Mouse (Mus musculus): ENCODE results near the gene Dbf4. TPM values are rescaled to one million over a fixed set of nuclear protein-coding genes. Genes with fewer than 3 reads are reported as not detected.

Dbf4 gene
- 41.0 and 45.1 TPM in 2 replicates for polyA plus RNA-seq (2015; fragmentation: Nextera tagmentation; extraction: Ambion mirVana)

- Histone ChIP-seq H3K4me1 (peaks cover 11% of the 10 kb centered on the region; the same call in 1 of the 2 replicates), H3K27ac (peak within 1 kb of the TSS; percentile 91), H3K9ac (peak within 1 kb of the TSS; percentile 91), H3K4me3 (replicated peaks) (peak within 1 kb of the TSS; percentile 74), H3K27me3 (no peaks in the 10 kb centered on the region), H3K36me3 (peaks cover 29% of the 10 kb centered on the region), H3K9me3 (replicated peaks) (no peaks in the 10 kb centered on the region), H3K4me2 (peak within 1 kb of the TSS; percentile 71)
- peak; percentile 98 for ATAC-seq (replicated peaks; ENCODE audit: low FRiP score)
- under 1% methylated on average over 93 of the region's 93 CpGs for WGBS
These were observed at the start of gene Dbf4, which contains the start of gene Slc25a40 for GRCm38 (mm10) chr5:8422157-8422931. Dbf4 (minus strand) TSS chr5:8422716. Slc25a40 (plus strand) TSS chr5:8422850.

GRCm38 (mm10) chr5:8456561-8456960, 34.0 kb upstream of the Dbf4 start:
- 91% methylated on average over 5 of the region's 5 CpGs for WGBS
- Histone ChIP-seq H3K36me3 (peaks cover 28% of the 10 kb centered on the region), H3K9ac (no peak overlapping the region), H3K4me3 (replicated peaks) (no peak overlapping the region), H3K27ac (no peak overlapping the region), H3K27me3 (no peaks in the 10 kb centered on the region), H3K4me1 (no peaks in the 10 kb centered on the region), H3K9me3 (replicated peaks) (no peaks in the 10 kb centered on the region), H3K4me2 (no peak overlapping the region)
- ATAC-seq (replicated peaks; ENCODE audit: low FRiP score): no peak

- Histone ChIP-seq H3K4me1 (no peaks in the 10 kb centered on the region), H3K36me3 (peaks cover 25% of the 10 kb centered on the region), H3K4me2 (no peak overlapping the region), H3K27ac (no peak overlapping the region), H3K9ac (no peak overlapping the region), H3K9me3 (replicated peaks) (no peaks in the 10 kb centered on the region), H3K4me3 (replicated peaks) (no peak overlapping the region), H3K27me3 (no peaks in the 10 kb centered on the region)
- no peak for ATAC-seq (replicated peaks; ENCODE audit: low FRiP score)
These were observed 33.0 kb upstream of the Dbf4 start for GRCm38 (mm10) chr5:8455565-8455964.

- H3K4me1 ChIP-seq: no peaks in the 10 kb centered on the region
- peak; percentile 29; the same call in 1 of the 2 replicates for ATAC-seq (replicated peaks; ENCODE audit: low FRiP score)
- no peak overlapping the region for H3K9ac ChIP-seq
- H3K36me3 ChIP-seq: peaks cover 14% of the 10 kb centered on the region
- 52% methylated on average over 2 of the region's 2 CpGs for WGBS
- H3K9me3 ChIP-seq (replicated peaks): no peaks in the 10 kb centered on the region
- no peak overlapping the region for H3K4me2 ChIP-seq
- H3K4me3 ChIP-seq (replicated peaks): no peak overlapping the region
- no peaks in the 10 kb centered on the region for H3K27me3 ChIP-seq
- H3K27ac ChIP-seq: no peak overlapping the region
These were observed 16.6 kb upstream of the Dbf4 start for GRCm38 (mm10) chr5:8439095-8439494.

- Histone ChIP-seq H3K9ac (no peak overlapping the region), H3K9me3 (replicated peaks) (no peaks in the 10 kb centered on the region), H3K36me3 (peaks cover 14% of the 10 kb centered on the region), H3K27me3 (no peaks in the 10 kb centered on the region), H3K4me3 (replicated peaks) (no peak overlapping the region), H3K4me2 (no peak overlapping the region), H3K4me1 (no peaks in the 10 kb centered on the region), H3K27ac (no peak overlapping the region)
- 36% methylated on average over 5 of the region's 5 CpGs for WGBS
- no peak for ATAC-seq (replicated peaks; ENCODE audit: low FRiP score)
These were observed 15.1 kb upstream of the Dbf4 start for GRCm38 (mm10) chr5:8437481-8438156.

- H3K4me1 ChIP-seq: peaks cover 11% of the 10 kb centered on the region; the same call in 1 of the 2 replicates
- no peaks in the 10 kb centered on the region for H3K27me3 ChIP-seq
- no peak overlapping the region for H3K27ac ChIP-seq
- ATAC-seq (replicated peaks; ENCODE audit: low FRiP score): no peak
- H3K9me3 ChIP-seq (replicated peaks): no peaks in the 10 kb centered on the region
- WGBS: 65% methylated on average over 5 of the region's 5 CpGs
- H3K4me3 ChIP-seq (replicated peaks): no peak overlapping the region
- H3K4me2 ChIP-seq: no peak overlapping the region
- peaks cover 6% of the 10 kb centered on the region for H3K36me3 ChIP-seq
- no peak overlapping the region for H3K9ac ChIP-seq
These were observed 3.4 kb upstream of the Dbf4 start for GRCm38 (mm10) chr5:8425899-8426298.

- Histone ChIP-seq H3K4me2 (peak overlapping the region; percentile 71), H3K27me3 (no peaks in the 10 kb centered on the region), H3K9me3 (replicated peaks) (no peaks in the 10 kb centered on the region), H3K27ac (no peak overlapping the region), H3K36me3 (peaks cover 16% of the 10 kb centered on the region), H3K9ac (0 out of 2 replicates have a peak overlapping the region, but pooled peaks have one; percentile 17), H3K4me1 (peaks cover 11% of the 10 kb centered on the region; the same call in 1 of the 2 replicates), H3K4me3 (replicated peaks) (peak overlapping the region; percentile 74)
- ATAC-seq (replicated peaks; ENCODE audit: low FRiP score): no peak
- 15% methylated on average over 7 of the region's 7 CpGs for WGBS
These were observed 1.6 kb upstream of the Dbf4 start for GRCm38 (mm10) chr5:8424116-8424515.

GRCm38 (mm10) chr5:8422932-8423928, 714 bp upstream of the Dbf4 start:
- peaks cover 21% of the 10 kb centered on the region for H3K36me3 ChIP-seq
- no peaks in the 10 kb centered on the region for H3K9me3 ChIP-seq (replicated peaks)
- ATAC-seq (replicated peaks; ENCODE audit: low FRiP score): no peak
- H3K4me2 ChIP-seq: peak overlapping the region; percentile 71
- no peaks in the 10 kb centered on the region for H3K27me3 ChIP-seq
- H3K4me3 ChIP-seq (replicated peaks): peak overlapping the region; percentile 74
- peaks cover 11% of the 10 kb centered on the region; the same call in 1 of the 2 replicates for H3K4me1 ChIP-seq
- H3K27ac ChIP-seq: peak overlapping the region; percentile 75
- peak overlapping the region; percentile 74 for H3K9ac ChIP-seq
- WGBS: under 1% methylated on average over 40 of the region's 40 CpGs

GRCm38 (mm10) chr5:8421424-8421823, 1.1 kb downstream of the Dbf4 start:
- ATAC-seq (replicated peaks; ENCODE audit: low FRiP score): no peak
- H3K9ac ChIP-seq: peak overlapping the region; percentile 91

GRCm38 (mm10) chr5:8417443-8417842, 5.1 kb downstream of the Dbf4 start:
- H3K4me3 ChIP-seq (replicated peaks): no peak overlapping the region
- H3K4me1 ChIP-seq: 0 out of 2 replicates have a peak, but pooled peaks cover 6% of the 10 kb centered on the region
- H3K9ac ChIP-seq: no peak overlapping the region
- no peak overlapping the region for H3K4me2 ChIP-seq
- no peaks in the 10 kb centered on the region for H3K27me3 ChIP-seq
- 60% methylated on average over 1 of the region's 1 CpGs for WGBS
- H3K27ac ChIP-seq: peak overlapping the region; percentile 32; the same call in 1 of the 2 replicates
- H3K9me3 ChIP-seq (replicated peaks): no peaks in the 10 kb centered on the region
- H3K36me3 ChIP-seq: peaks cover 59% of the 10 kb centered on the region
- ATAC-seq (replicated peaks; ENCODE audit: low FRiP score): no peak

More at GRCm38 (mm10) chr5:8421424-8421823, 1.1 kb downstream of the Dbf4 start:
- no peak overlapping the region for H3K27ac ChIP-seq
- H3K36me3 ChIP-seq: peaks cover 39% of the 10 kb centered on the region
- H3K4me1 ChIP-seq: peaks cover 13% of the 10 kb centered on the region; the same call in 1 of the 2 replicates
- peak overlapping the region; percentile 74 for H3K4me3 ChIP-seq (replicated peaks)
- WGBS: 7% methylated on average over 3 of the region's 3 CpGs
- no peaks in the 10 kb centered on the region for H3K27me3 ChIP-seq
- H3K4me2 ChIP-seq: peak overlapping the region; percentile 71
- no peaks in the 10 kb centered on the region for H3K9me3 ChIP-seq (replicated peaks)

- Histone ChIP-seq H3K36me3 (peaks cover 63% of the 10 kb centered on the region), H3K4me1 (0 out of 2 replicates have a peak, but pooled peaks cover 6% of the 10 kb centered on the region), H3K9me3 (replicated peaks) (no peaks in the 10 kb centered on the region), H3K27ac (0 out of 2 replicates have a peak overlapping the region, but pooled peaks have one; percentile 32), H3K4me2 (no peak overlapping the region), H3K9ac (no peak overlapping the region), H3K27me3 (no peaks in the 10 kb centered on the region), H3K4me3 (replicated peaks) (no peak overlapping the region)
- 91% methylated on average over 3 of the region's 3 CpGs for WGBS
- ATAC-seq (replicated peaks; ENCODE audit: low FRiP score): no peak
These were observed 5.7 kb downstream of the Dbf4 start for GRCm38 (mm10) chr5:8416683-8417413.
